Mouse (Mus musculus): ENCODE measurements around the gene Mtx2. TPM values are rescaled to one million over a fixed set of nuclear protein-coding genes. Genes with fewer than 3 reads are reported as not detected.

Mtx2 gene
- polyA plus RNA-seq (2014; fragmentation: Illumina TruSeq; extraction: RNeasy Lipid Tissue Mini Kit (QIAGEN cat#74804); ENCODE audit: insufficient read depth, low read depth, low replicate concordance): 33.6 TPM

DNA sequence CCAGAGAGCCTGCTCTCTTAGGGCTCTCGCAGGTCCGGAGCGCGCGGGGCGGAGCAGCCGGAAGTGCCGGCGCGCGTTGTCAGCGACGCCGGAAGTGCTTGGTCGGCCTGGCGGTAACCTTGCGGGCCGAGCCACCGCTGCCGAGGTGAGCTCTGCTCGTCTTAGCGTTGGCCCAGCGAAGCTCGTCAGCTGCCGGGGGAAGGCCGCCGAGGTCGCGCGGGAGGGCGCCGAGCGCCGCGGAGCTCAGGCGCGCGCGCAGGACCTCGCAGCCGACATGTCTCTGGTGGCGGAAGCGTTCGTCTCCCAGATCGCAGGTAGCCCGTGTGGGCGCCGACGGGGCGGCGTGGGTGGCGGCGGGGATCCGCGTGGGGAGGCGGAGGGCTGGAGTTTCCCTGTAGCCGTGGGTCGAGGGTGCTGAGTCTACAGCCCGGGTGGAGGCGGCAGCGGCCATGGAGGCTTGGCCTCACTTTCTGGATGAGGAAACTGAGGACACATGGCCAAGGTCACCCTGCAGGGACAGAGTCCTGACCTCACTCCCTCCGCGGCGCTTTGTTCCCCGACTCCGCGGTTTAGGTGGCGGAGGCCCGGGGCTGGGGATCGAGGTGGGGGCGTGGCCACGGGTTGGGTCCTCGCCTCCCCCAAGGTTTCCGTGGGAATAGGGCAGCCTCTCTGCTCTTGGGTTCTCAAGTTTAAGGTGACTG lies at the start of gene Mtx2:
Mtx2 (plus strand) TSS at position 74 of the 701 bp plus-strand sequence.

Other genes starting within 250 kb of the Mtx2 start
- 4.3 TPM for gene Lnpk, start 246.4 kb upstream of the Mtx2 start, polyA plus RNA-seq (2014; fragmentation: Illumina TruSeq; extraction: RNeasy Lipid Tissue Mini Kit (QIAGEN cat#74804); ENCODE audit: insufficient read depth, low read depth, low replicate concordance)
- gene Evx2, start 166.2 kb upstream of the Mtx2 start, polyA plus RNA-seq (2014; fragmentation: Illumina TruSeq; extraction: RNeasy Lipid Tissue Mini Kit (QIAGEN cat#74804); ENCODE audit: insufficient read depth, low read depth, low replicate concordance): not detected
- not detected for gene Hoxd13, start 157.5 kb upstream of the Mtx2 start, polyA plus RNA-seq (2014; fragmentation: Illumina TruSeq; extraction: RNeasy Lipid Tissue Mini Kit (QIAGEN cat#74804); ENCODE audit: insufficient read depth, low read depth, low replicate concordance)
- not detected for gene Hoxd12, start 150.8 kb upstream of the Mtx2 start, polyA plus RNA-seq (2014; fragmentation: Illumina TruSeq; extraction: RNeasy Lipid Tissue Mini Kit (QIAGEN cat#74804); ENCODE audit: insufficient read depth, low read depth, low replicate concordance)
- gene Hoxd11, start 146.2 kb upstream of the Mtx2 start, polyA plus RNA-seq (2014; fragmentation: Illumina TruSeq; extraction: RNeasy Lipid Tissue Mini Kit (QIAGEN cat#74804); ENCODE audit: insufficient read depth, low read depth, low replicate concordance): not detected
- not detected for gene Hoxd10, start 133.9 kb upstream of the Mtx2 start, polyA plus RNA-seq (2014; fragmentation: Illumina TruSeq; extraction: RNeasy Lipid Tissue Mini Kit (QIAGEN cat#74804); ENCODE audit: insufficient read depth, low read depth, low replicate concordance)
- 0.21 TPM for gene Hoxd9, start 128.1 kb upstream of the Mtx2 start, polyA plus RNA-seq (2014; fragmentation: Illumina TruSeq; extraction: RNeasy Lipid Tissue Mini Kit (QIAGEN cat#74804); ENCODE audit: insufficient read depth, low read depth, low replicate concordance)
- gene Hoxd8, start 121.2 kb upstream of the Mtx2 start, polyA plus RNA-seq (2014; fragmentation: Illumina TruSeq; extraction: RNeasy Lipid Tissue Mini Kit (QIAGEN cat#74804); ENCODE audit: insufficient read depth, low read depth, low replicate concordance): 0.48 TPM
- gene Hoxd3, start 113.9 kb upstream of the Mtx2 start, polyA plus RNA-seq (2014; fragmentation: Illumina TruSeq; extraction: RNeasy Lipid Tissue Mini Kit (QIAGEN cat#74804); ENCODE audit: insufficient read depth, low read depth, low replicate concordance): not detected
- gene Hoxd4, start 113.9 kb upstream of the Mtx2 start, polyA plus RNA-seq (2014; fragmentation: Illumina TruSeq; extraction: RNeasy Lipid Tissue Mini Kit (QIAGEN cat#74804); ENCODE audit: insufficient read depth, low read depth, low replicate concordance): 0.17 TPM
- not detected for gene Gm28230, start 99.1 kb upstream of the Mtx2 start, polyA plus RNA-seq (2014; fragmentation: Illumina TruSeq; extraction: RNeasy Lipid Tissue Mini Kit (QIAGEN cat#74804); ENCODE audit: insufficient read depth, low read depth, low replicate concordance)
- gene Hoxd1, start 62.8 kb upstream of the Mtx2 start, polyA plus RNA-seq (2014; fragmentation: Illumina TruSeq; extraction: RNeasy Lipid Tissue Mini Kit (QIAGEN cat#74804); ENCODE audit: insufficient read depth, low read depth, low replicate concordance): not detected